Mouse (Mus musculus) midbrain, embryonic 10.5 days (tissue): ENCODE data around the gene Zfp683. TPM values are rescaled to one million over a fixed set of nuclear protein-coding genes. Genes with fewer than 3 reads are reported as not detected.
A peak's percentile ranks its signal among the peaks of the same experiment; 100 is the strongest.

Source experiments
- DNase-seq: peaks from one replicate; pipeline ENCODE4 v3.0.0-alpha.2; 2017; ENCODE audit warnings: low spot score
- H3K27ac ChIP-seq: fragments of 300-500 bp; sonication (generic); replicated peaks from 2 replicates; pipeline ENCODE4 v1.5.1; 2016; ENCODE audit warnings: mild to moderate bottlenecking
- H3K27me3 ChIP-seq: fragments of 300-500 bp; sonication (generic); 2 replicates; pipeline ENCODE4 v1.6.1; 2016; ENCODE audit warnings: low read depth, mild to moderate bottlenecking; ENCODE audit not compliant: poor library complexity, severe bottlenecking
- H3K36me3 ChIP-seq: fragments of 300-500 bp; sonication (generic); 2 replicates; pipeline ENCODE4 v1.6.1; 2016; ENCODE audit warnings: mild to moderate bottlenecking, moderate library complexity
- H3K4me1 ChIP-seq: fragments of 300-500 bp; sonication (generic); 2 replicates; pipeline ENCODE4 v1.6.1; 2016
- H3K4me3 ChIP-seq: fragments of 300-500 bp; sonication (generic); 2 replicates; pipeline ENCODE4 v1.5.1; 2016; ENCODE audit warnings: mild to moderate bottlenecking, moderate library complexity
- H3K9me3 ChIP-seq: fragments of 300-500 bp; sonication (generic); replicated peaks from 2 replicates; pipeline ENCODE4 v1.6.1; 2016; ENCODE audit warnings: mild to moderate bottlenecking
- WGBS: fragments of 180-500 bp; shearing (Covaris S2); methylation state at CpG from one replicate; pipeline ENCODE4 v1.1.7; 2016; 5-methylcytosine and 5-hydroxymethylcytosine counted together
- polyA plus RNA-seq: library from polyadenylated mRNA; unstranded; fragments of >200 nt; fragmentation: Nextera tagmentation; extraction: Ambion mirVana; gene quantifications from 2 replicates; pipeline ENCODE4 v1.2.1, GENCODE M21; 2016

Zfp683 gene
- not detected in 2 replicates for polyA plus RNA-seq

DNA sequence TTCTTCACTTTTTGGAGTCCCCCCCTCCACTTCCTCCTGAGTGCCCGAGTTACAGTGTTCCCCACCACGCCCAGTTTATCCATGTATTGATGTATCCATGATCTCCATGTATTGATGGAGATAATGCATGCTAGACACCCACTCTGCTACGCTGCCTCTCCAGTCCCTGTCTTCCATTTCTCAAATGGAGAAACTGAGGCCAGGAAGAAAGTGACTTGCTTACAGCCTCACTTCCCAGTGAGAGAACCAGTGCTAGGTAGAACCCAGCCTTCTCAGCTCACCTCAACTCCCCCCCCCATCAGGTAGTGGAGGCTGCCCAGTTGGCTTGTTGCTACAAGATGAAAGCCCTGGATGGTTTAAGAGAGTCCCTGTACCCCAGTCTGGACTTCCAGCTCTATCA is at the start of gene Zfp683:
TSS of gene Zfp683 (plus strand) at position 301 of the 400 bp plus-strand sequence.
- no peaks in the 10 kb centered on the region for H3K9me3 ChIP-seq
- H3K4me1 ChIP-seq, result peaks cover 20% of the 10 kb centered on the region
- no peak within 1 kb of the TSS for H3K4me3 ChIP-seq
- WGBS, result 90% methylated on average over 3 of the region's 3 CpGs
- no peaks in the 10 kb centered on the region for H3K36me3 ChIP-seq
- H3K27me3 ChIP-seq, result peaks cover 6% of the 10 kb centered on the region
- H3K27ac ChIP-seq, result peak within 1 kb of the TSS; percentile 35; the same call in 1 of the 2 replicates
- no peak for DNase-seq

DNA sequence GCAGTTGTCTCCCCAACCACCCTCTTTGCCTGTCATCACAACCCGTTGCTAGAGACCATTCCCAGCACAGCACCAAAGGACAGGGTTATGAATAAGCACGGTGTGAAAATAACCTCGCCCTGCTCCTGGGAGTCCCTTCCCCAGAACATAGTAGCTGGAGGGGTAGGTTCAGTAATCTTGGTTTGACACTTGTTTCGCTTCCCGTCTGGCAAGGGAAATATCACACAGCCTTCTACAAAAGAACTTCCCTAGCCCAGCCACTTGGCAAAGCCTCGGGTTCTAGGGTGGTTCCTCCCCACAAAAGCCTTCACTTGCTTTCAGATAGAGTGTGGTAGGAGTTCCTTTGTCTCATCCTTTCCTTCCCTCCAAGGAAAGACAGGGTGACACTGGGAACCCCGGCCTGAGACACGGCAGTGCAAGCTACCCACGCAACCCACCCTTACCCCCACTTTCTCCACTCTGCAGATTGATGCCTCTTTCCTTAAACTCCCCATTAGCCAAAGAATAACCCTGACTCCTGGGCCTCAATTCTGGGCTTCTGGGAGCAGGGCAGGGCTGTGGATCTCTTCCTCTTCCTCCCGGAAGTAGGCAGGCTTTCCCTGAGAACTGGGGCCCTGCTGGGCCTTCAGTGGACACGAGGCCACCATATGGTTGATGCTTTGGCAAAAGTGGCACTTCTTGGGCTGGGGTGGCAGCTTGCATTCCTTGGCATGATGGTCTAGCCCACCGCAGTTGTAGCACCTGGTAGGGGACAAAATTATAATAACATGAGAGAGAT is 47.9 kb upstream of the Zfp683 start:
- peaks cover 74% of the 10 kb centered on the region for H3K4me1 ChIP-seq
- no peak for DNase-seq
- no peak overlapping the region for H3K4me3 ChIP-seq
- 78% methylated on average over 12 of the region's 12 CpGs for WGBS
- peak overlapping the region; percentile 33 for H3K27ac ChIP-seq
- peaks cover 65% of the 10 kb centered on the region for H3K36me3 ChIP-seq
- no peaks in the 10 kb centered on the region for H3K27me3 ChIP-seq
- no peaks in the 10 kb centered on the region for H3K9me3 ChIP-seq

DNA sequence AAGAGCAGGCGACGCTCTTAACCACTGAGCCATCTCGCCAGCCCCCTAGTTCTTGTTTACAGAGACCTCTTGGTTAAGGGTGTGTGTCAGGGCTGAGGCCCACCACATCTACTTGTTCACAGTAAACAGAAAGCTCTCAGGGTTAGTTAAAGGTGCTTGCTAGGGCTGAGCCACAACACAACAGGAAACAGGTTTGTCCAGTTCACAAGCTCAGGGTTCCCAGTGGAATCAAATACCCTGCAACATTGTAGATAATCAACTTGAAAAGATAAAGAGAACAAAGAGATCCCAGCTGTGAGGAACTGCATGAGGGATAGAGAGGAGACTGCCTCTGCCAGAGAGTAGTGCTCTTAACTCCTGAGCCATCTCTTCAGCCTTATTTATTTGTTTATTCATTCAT is 46.8 kb upstream of the Zfp683 start:
- peaks cover 74% of the 10 kb centered on the region for H3K4me1 ChIP-seq
- H3K9me3 ChIP-seq, result no peaks in the 10 kb centered on the region
- no peak overlapping the region for H3K4me3 ChIP-seq
- H3K27me3 ChIP-seq, result no peaks in the 10 kb centered on the region
- H3K36me3 ChIP-seq, result peaks cover 65% of the 10 kb centered on the region
- no peak for DNase-seq
- H3K27ac ChIP-seq, result no peak overlapping the region
- 87% methylated on average over 3 of the region's 3 CpGs for WGBS

DNA sequence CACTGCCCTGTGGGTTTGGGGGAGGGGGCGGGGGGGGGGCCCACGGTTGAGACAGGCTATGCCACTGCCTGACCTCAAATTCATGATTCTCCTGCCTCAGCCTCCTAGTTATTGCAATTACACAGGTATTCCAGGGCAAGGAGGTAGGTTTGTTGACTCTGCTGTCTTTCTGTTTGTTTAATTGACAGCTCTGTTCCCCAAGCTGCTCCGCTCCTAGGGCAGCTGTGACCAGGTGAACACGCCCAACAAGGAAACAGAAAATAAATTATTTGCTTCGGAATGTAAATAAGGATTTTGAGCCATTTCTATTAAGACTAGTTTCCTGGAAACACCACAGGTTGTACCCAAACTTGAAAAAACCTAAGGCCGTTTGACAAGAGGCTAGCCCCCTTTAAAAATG is 43.9 kb upstream of the Zfp683 start:
- no peak overlapping the region for H3K4me3 ChIP-seq
- DNase-seq, result no peak
- no peaks in the 10 kb centered on the region for H3K9me3 ChIP-seq
- 71% methylated on average over 6 of the region's 6 CpGs for WGBS
- H3K36me3 ChIP-seq, result peaks cover 64% of the 10 kb centered on the region
- no peaks in the 10 kb centered on the region for H3K27me3 ChIP-seq
- H3K27ac ChIP-seq, result no peak overlapping the region
- peaks cover 73% of the 10 kb centered on the region for H3K4me1 ChIP-seq

DNA sequence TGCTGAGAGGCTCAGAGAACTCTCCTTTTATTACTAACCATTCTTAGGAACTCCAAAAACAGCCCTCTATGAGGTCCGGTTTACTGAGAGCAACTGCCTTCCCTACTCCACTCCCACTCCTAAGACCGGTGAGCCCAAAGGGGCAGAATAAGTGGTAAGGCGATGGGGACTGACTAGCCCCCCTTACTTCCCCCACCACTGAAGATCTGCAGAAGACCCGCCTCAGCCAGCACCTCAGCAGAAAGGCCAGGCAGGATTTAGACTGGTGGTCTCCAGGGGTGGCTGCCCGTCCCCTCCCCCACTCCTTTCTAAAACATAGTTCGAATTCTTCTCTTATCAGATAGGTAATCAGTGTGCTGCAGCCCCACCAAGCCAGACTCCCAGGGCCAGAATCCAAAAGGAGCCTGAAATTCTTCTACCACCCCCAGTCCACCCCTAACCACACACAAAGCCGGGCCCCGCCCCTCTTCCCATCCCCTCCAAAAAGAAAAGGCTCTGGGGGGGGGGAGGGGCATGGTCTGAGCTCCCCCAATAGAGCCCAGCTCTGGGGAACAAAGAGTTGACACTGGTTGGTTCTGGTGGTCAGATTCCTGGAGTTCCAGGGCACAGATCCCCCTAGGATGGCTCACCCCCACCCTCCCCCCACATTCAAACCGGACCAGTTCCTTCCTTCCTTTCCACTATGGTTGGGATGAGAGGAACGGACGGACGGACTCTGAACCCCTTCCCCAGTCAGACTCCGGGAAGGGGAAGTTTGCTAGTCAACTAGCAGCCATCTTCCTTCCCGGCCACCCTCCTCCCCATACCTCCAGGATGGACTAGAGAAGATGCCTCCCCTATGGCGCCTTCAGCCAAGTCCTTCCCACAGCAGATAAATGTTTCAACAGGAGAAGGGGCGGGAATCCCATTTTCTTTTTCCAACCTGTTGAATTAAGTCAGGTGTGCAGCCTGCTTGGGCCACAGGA is 41.9 kb upstream of the Zfp683 start:
- H3K27ac ChIP-seq, result peak overlapping the region; percentile 87
- H3K27me3 ChIP-seq, result no peaks in the 10 kb centered on the region
- H3K36me3 ChIP-seq, result peaks cover 62% of the 10 kb centered on the region
- peak; percentile 82 for DNase-seq
- peak overlapping the region; percentile 47 for H3K4me3 ChIP-seq
- 2% methylated on average over 16 of the region's 16 CpGs for WGBS
- H3K4me1 ChIP-seq, result peaks cover 79% of the 10 kb centered on the region
- no peaks in the 10 kb centered on the region for H3K9me3 ChIP-seq

DNA sequence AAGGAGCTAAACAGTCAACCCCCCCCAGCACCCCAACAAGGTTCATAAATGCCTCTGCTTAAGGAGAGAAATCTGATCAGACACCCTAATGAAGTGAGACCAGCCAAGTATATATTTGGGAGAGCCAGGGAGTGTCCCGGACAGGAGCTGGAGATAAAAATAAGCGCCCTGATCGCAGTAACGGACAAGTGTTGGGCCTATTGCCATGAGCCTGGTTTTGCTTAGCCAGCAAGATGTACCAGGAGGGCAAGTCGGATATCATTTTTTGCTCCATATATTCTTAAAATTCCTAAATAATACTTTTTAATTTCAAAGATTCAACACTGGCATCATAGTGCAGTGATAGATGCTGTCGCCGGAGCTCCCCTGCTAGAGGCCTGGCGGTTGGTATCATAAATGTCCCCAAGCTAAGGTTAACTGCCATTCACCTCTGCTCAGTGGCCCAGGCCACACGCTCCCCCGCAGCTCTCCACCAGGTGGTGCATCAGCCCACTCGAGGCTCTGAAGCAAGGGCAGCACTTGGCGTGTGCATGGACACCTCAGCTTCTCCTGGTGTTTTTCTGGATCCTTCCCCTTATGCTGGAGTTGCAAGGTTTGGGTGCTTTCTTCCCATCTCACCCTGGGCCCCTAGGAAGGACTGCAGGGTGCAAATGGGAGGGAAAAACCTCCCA is 40.6 kb upstream of the Zfp683 start:
- peak overlapping the region; percentile 87 for H3K27ac ChIP-seq

DNA sequence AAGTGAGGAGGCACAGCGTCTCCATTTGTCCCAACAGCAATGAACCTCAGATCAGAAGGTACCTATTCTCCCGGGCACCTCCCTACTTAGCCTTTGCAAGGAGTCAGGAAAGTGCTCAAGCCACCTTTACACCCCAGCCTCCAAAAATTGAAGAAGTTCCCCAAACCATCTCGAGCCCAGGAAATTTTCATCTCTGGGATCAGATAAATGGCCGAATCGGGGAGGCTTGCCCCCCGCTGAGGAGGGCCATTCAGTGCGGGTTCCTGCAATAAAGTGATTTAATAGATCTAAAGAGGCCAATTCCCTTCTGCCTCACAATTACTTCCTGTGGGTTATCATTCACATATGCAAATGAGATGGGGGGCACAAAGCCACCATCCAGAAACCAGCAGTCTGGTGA is 37.4 kb upstream of the Zfp683 start:
- WGBS, result under 1% methylated on average over 7 of the region's 7 CpGs
- no peaks in the 10 kb centered on the region for H3K27me3 ChIP-seq
- no peak for DNase-seq
- H3K9me3 ChIP-seq, result no peaks in the 10 kb centered on the region
- peaks cover 28% of the 10 kb centered on the region; the same call in 1 of the 2 replicates for H3K36me3 ChIP-seq
- peak overlapping the region; percentile 83 for H3K4me3 ChIP-seq
- H3K4me1 ChIP-seq, result peaks cover 96% of the 10 kb centered on the region
- H3K27ac ChIP-seq, result peak overlapping the region; percentile 92

More for the DNA sequence above, 40.6 kb upstream of the Zfp683 start:
- peak; percentile 58 for DNase-seq
- Histone ChIP-seq H3K36me3 (peaks cover 50% of the 10 kb centered on the region), H3K4me1 (peaks cover 87% of the 10 kb centered on the region), H3K9me3 (no peaks in the 10 kb centered on the region), H3K27me3 (no peaks in the 10 kb centered on the region), H3K4me3 (peak overlapping the region; percentile 47)
- WGBS, result 43% methylated on average over 12 of the region's 12 CpGs

DNA sequence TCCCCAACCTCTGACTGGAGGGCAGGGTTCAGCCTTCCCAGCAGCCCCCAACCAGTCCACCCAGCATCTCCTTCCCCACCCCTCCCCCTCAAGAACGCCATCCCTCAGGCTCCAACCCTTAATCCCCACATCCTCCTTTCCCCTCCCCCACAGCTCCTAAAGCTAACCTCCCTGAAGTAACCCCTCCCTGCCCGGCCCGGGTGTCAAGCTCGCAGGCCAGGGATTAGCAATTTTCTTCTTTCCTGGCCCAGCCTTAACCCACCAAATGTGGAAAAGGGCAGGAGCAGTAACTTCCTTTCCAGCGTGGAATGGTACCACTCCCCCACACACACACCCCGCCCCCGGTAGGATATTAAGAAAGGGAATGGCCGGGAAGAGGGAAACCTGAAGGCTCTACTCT is 36.9 kb upstream of the Zfp683 start:
- H3K4me1 ChIP-seq, result peaks cover 91% of the 10 kb centered on the region
- H3K9me3 ChIP-seq, result no peaks in the 10 kb centered on the region
- no peaks in the 10 kb centered on the region for H3K27me3 ChIP-seq
- under 1% methylated on average over 8 of the region's 8 CpGs for WGBS
- peak; percentile 88 for DNase-seq
- peak overlapping the region; percentile 92 for H3K27ac ChIP-seq
- H3K4me3 ChIP-seq, result peak overlapping the region; percentile 83
- H3K36me3 ChIP-seq, result peaks cover 28% of the 10 kb centered on the region; the same call in 1 of the 2 replicates

DNA sequence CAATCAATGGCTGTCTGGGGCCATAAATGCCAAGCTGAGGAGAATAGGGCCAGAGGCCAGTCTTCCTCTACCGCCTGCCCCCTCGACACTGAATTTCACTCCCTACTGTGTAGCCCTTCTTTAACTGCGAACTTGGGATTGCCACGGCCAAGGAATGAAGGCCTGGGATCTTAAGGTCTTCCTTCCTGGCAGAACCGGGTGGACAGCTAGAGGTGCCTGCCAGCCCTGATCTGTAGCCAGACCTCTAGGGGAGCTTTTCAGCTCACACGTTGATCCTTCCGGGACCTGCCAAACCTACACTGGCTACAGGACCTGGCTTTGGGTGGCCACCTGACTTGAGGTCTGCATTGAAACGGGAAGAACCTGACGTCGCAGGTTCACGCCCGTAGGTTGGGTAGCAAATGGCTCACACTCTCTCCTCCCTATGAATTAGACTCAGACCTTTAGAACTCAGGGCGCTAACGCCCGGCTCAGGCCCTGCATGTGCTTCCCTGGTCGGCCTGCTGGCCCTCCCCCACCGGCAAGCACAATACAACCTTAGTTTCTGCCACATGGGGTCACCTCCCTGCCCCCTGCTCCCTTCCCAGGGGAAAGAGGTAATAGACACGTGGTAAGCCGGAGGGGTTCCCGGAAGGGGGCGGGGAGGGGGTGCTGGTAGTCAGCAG is 36.3 kb upstream of the Zfp683 start:
- H3K9me3 ChIP-seq, result no peaks in the 10 kb centered on the region
- WGBS, result under 1% methylated on average over 21 of the region's 21 CpGs
- H3K4me3 ChIP-seq, result peak overlapping the region; percentile 83
- DNase-seq, result peak; percentile 65
- peak overlapping the region; percentile 92 for H3K27ac ChIP-seq
- no peaks in the 10 kb centered on the region for H3K27me3 ChIP-seq
- H3K36me3 ChIP-seq, result peaks cover 28% of the 10 kb centered on the region; the same call in 1 of the 2 replicates
- peaks cover 85% of the 10 kb centered on the region for H3K4me1 ChIP-seq

DNA sequence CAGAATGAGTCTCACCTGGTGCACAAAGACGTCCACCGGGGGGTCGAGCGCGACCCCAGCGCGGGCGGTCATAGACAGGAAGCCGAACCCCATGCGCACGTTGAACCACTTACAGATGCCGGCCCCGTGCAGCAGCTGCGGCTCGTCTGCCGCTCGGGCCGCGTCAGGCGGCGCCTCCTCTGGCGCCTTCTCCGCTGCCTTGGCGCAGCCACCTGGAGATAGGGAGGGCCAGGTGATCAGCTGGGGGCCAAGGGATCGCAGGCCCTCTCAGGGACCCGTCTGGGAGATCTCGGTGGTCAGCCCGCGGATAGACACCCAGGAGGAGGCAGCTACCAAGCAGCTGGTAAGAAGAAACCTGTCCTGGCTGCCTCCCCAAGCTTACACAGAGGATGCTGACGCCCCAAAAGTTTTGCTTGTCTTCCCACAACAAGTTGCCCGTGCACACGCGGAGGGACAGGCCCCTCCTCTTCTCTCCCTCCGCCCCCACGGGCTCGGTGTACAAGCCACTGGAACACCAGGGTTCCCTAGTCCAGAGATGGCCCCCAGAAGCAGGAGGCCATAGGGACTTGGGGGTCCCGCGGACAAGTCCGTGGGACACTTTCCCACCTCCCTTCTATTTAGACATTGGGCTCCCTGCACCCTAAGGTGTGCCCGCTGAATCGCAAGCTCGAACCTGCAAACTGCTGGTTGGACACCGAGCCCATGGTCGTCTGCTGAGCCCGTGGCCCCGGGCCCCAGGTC is 35.4 kb upstream of the Zfp683 start:
- H3K4me1 ChIP-seq, result peaks cover 76% of the 10 kb centered on the region

DNA sequence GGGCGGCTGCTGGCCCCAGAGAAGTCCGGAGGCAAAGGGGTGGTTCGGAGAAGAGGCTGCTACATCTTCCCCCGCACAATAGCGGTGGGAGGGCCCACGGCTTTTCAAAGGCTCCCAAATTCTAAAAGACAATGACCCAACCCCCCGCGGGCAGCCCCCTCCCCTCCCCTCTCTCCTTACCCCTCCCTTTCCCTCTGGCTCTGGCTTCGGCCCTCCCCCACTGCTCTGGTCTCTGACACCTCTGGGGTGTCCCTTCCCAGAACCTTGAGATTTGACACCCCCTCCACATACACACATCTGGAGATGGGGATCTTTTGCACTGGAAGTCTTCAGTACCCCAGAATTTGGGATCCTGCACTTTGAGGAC is 34.9 kb upstream of the Zfp683 start, which contains the start of gene Lin28a:
TSS of gene Lin28a (minus strand) at position 63 of the 367 bp plus-strand sequence.
- peak within 1 kb of the TSS; percentile 83 for H3K4me3 ChIP-seq
- peak within 1 kb of the TSS; percentile 92 for H3K27ac ChIP-seq
- DNase-seq, result peak; percentile 90
- H3K27me3 ChIP-seq, result no peaks in the 10 kb centered on the region
- H3K36me3 ChIP-seq, result peaks cover 21% of the 10 kb centered on the region; the same call in 1 of the 2 replicates
- 0% methylated on average over 9 of the region's 9 CpGs for WGBS
- H3K9me3 ChIP-seq, result no peaks in the 10 kb centered on the region
- H3K4me1 ChIP-seq, result peaks cover 71% of the 10 kb centered on the region

More for the DNA sequence above, 35.4 kb upstream of the Zfp683 start:
- Histone ChIP-seq H3K36me3 (peaks cover 26% of the 10 kb centered on the region; the same call in 1 of the 2 replicates), H3K27me3 (no peaks in the 10 kb centered on the region), H3K27ac (peak overlapping the region; percentile 92), H3K4me3 (peak overlapping the region; percentile 83), H3K9me3 (no peaks in the 10 kb centered on the region)
- WGBS, result under 1% methylated on average over 46 of the region's 46 CpGs
- DNase-seq, result no peak
